Mouse (Mus musculus): ENCODE results near the gene Zc4h2. TPM values are rescaled to one million over a fixed set of nuclear protein-coding genes. Genes with fewer than 3 reads are reported as not detected.

The Zc4h2 gene
- total RNA-seq (2015; ENCODE audit: low replicate concordance) (3.5 TPM in 1 of 2 replicates, not detected in the other), total RNA-seq (2017; ENCODE audit: low replicate concordance) (0.51 and 0.98 TPM in 2 replicates)

DNA sequence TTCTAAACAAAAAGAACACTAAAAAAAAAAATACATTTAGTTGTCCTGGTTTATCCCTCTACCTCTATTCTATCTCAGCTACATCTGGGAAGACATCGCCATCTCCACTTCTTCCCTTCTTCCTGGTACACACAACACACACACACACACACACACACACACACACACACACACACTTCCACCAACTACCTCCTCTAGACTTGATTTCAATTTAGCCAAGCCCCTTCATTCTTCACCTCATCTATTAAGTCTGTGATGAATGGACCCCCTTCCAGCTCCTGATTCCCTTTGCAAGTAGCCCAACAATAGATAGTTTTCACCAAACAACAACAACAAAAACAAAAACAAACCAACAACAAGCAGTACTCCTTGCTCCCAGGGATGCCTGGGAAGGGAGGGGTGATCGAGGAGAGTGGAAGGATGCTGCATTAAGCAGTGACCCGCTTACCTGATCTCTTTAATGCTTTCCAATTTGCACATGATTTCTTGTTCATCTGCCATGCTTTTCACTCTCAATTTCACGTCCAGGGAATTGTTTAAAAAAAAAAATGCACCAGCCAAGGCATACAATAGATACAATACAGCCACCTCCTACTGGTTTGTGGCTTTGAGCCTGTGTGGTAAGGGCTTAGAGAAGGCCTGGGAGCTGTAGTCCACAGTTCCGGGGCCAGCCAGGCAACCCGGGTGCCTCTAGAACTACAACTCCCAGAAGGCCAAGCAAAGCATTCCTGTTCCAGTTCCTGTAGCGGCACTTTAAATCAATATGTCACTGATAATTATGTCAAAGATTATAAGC is at the start of gene Zc4h2:
Gene Zc4h2 (minus strand): TSS at position 706 of the 796 bp plus-strand sequence.
- no peak for ATAC-seq (replicated peaks; ENCODE audit: low FRiP score, poor library complexity, severe bottlenecking)

DNA sequence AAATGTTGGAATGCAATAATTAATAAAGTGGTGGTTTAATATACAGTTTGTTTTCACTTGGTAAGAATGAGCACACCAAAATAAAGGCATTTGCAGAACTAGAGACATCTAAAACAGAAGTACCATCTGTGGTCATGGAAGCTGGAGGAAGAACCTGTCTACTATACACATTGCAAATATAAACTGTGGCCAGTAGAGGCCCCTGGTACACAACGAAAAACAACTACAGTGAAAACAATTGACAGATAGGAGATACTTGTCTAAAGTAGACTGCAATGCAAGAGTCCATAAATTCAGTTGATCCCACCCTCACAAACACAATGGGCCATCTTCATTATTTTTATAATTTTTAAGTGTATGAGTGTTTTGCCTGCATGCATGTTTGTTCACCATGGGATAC is 28.8 kb upstream of the Zc4h2 start:
- ATAC-seq (replicated peaks; ENCODE audit: low FRiP score, poor library complexity, severe bottlenecking), result no peak

GRCm38 (mm10) chrX:95682206-95682605 is 23.9 kb upstream of the Zc4h2 start:
- ATAC-seq (replicated peaks; ENCODE audit: low FRiP score, poor library complexity, severe bottlenecking), result no peak

- ATAC-seq (replicated peaks; ENCODE audit: low FRiP score, poor library complexity, severe bottlenecking), result no peak
Observed at GRCm38 (mm10) chrX:95658600-95659084, 333 bp upstream of the Zc4h2 start.

GRCm38 (mm10) chrX:95600609-95601008 is 57.7 kb downstream of the Zc4h2 start:
- no peak for ATAC-seq (replicated peaks; ENCODE audit: low FRiP score, poor library complexity, severe bottlenecking)

Other genes with a start within 250 kb of the Zc4h2 start
- 0.42 and 1.5 TPM in 2 replicates for gene Amer1, start 213.6 kb downstream of the Zc4h2 start, total RNA-seq (2015; ENCODE audit: low replicate concordance)
- 1.1 and 1.7 TPM in 2 replicates for gene Amer1, start 213.6 kb downstream of the Zc4h2 start, total RNA-seq (2017; ENCODE audit: low replicate concordance)
- not detected in 2 replicates for gene Asb12, start 100.5 kb downstream of the Zc4h2 start, total RNA-seq (2015; ENCODE audit: low replicate concordance)
- not detected in 2 replicates for gene Asb12, start 100.5 kb downstream of the Zc4h2 start, total RNA-seq (2017; ENCODE audit: low replicate concordance)
- not detected in 2 replicates for gene Pfn5, start 100.4 kb downstream of the Zc4h2 start, total RNA-seq (2015; ENCODE audit: low replicate concordance)
- gene Pfn5, start 100.4 kb downstream of the Zc4h2 start, total RNA-seq (2017; ENCODE audit: low replicate concordance), result not detected in 2 replicates
- not detected in 2 replicates for gene Zc3h12b, start 53.2 kb upstream of the Zc4h2 start, total RNA-seq (2015; ENCODE audit: low replicate concordance)
- gene Zc3h12b, start 53.2 kb upstream of the Zc4h2 start, total RNA-seq (2017; ENCODE audit: low replicate concordance), result 5.9 TPM in 1 of 2 replicates, not detected in the other

Measured in erythroblast, adult 5-6 weeks (primary cell).